Mouse (Mus musculus) myocyte (in vitro differentiated cells): ENCODE measurements at regions not wholly inside any gene's neighbourhood (a gene's known extent, or its start where the extent isn't known, plus 50 kb on each side); places are given as distances from the start of the nearest gene placed in this dataset.

ENCODE experiments used
- POLR2A ChIP-seq: IDR thresholded peaks from one replicate; pipeline ENCODE4 v1.6.1; 2011; ENCODE audit warnings: low read depth, mild to moderate bottlenecking, control low read depth, moderate library complexity; ENCODE audit not compliant: insufficient read length
- SRF ChIP-seq: IDR thresholded peaks from one replicate; pipeline ENCODE4 v1.6.1; 2011; ENCODE audit warnings: low read depth; ENCODE audit not compliant: control insufficient read depth, insufficient read length
- TCF3 ChIP-seq: IDR thresholded peaks from one replicate; pipeline ENCODE4 v1.6.1; 2011; ENCODE audit warnings: low read depth, control low read depth; ENCODE audit not compliant: insufficient read length
- USF1 ChIP-seq: IDR thresholded peaks from one replicate; pipeline ENCODE4 v1.6.1; 2011; ENCODE audit warnings: low read depth, mild to moderate bottlenecking, control low read depth, moderate library complexity

DNA sequence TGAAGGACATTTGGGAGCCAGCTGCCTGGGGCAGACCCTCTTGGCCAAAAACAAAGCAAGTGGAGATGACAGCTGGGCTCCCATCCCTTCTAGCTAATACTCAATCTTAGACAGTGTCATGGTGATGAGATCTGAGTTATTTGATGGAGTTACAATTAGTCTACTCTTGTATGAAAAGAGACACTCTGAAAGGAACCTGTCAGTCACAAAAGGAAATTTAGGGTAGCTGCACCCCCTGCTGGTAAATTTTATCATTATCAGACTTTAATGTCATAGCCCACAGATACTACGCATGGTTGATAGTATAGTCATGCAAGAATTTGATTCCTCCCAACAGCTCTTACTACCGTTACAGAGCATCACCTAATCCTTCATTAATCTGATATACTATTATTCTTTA, 112.0 kb downstream of the Fam124b start:
- TF ChIP-seq TCF3 (no peak), SRF (no peak), USF1 (no peak), POLR2A (no peak)
